Mouse (Mus musculus): ENCODE results near the gene Mvp. TPM values are rescaled to one million over a fixed set of nuclear protein-coding genes. Genes with fewer than 3 reads are reported as not detected.

The Mvp gene
- polyA plus RNA-seq, 1 experiment: 63.3 TPM

- Histone ChIP-seq H3K4me1 (ENCODE audit: control insufficient read depth, insufficient read depth, insufficient read length) (no peaks in the 10 kb centered on the region; the same call in 1 of the 2 replicates), H3K36me3 (ENCODE audit: control insufficient read depth, insufficient read depth, low read length) (peaks cover 20% of the 10 kb centered on the region), H3K27ac (ENCODE audit: insufficient read depth, low read length) (peak overlapping the region; percentile 52), H3K27me3 (ENCODE audit: control insufficient read depth, insufficient read depth, low read length) (no peaks in the 10 kb centered on the region), H3K4me3 (ENCODE audit: extremely low read depth, insufficient read depth, insufficient read length) (peak overlapping the region; percentile 29; the same call in 1 of the 2 replicates)
- WGBS: 63% methylated on average over 6 of the region's 6 CpGs
- no peak for DNase-seq (ENCODE audit: low read depth in 1 of 2, low spot score in 2 of 2)
- TF ChIP-seq CTCF (IDR thresholded peaks at IDR 0.05; ENCODE audit: extremely low read depth, insufficient read depth, insufficient read length, insufficient replicate concordance): no peak
- TF ChIP-seq POLR2A (IDR thresholded peaks at IDR 0.05; ENCODE audit: low read depth, low read length): no peak; the same call in 1 of the 2 replicates
Measured at GRCm38 (mm10) chr7:126978841-126979240, 35.6 kb downstream of the Mvp start.

GRCm38 (mm10) chr7:126976878-126977459 lies 37.5 kb downstream of the Mvp start:
- TF ChIP-seq CTCF (IDR thresholded peaks at IDR 0.05; ENCODE audit: extremely low read depth, insufficient read depth, insufficient read length, insufficient replicate concordance) (no peak), POLR2A (IDR thresholded peaks at IDR 0.05; ENCODE audit: low read depth, low read length) (no peak)
- DNase-seq (ENCODE audit: low read depth in 1 of 2, low spot score in 2 of 2): no peak
- Histone ChIP-seq H3K27ac (ENCODE audit: insufficient read depth, low read length) (peak overlapping the region; percentile 95), H3K27me3 (ENCODE audit: control insufficient read depth, insufficient read depth, low read length) (no peaks in the 10 kb centered on the region), H3K4me3 (ENCODE audit: extremely low read depth, insufficient read depth, insufficient read length) (peak overlapping the region; percentile 84), H3K4me1 (ENCODE audit: control insufficient read depth, insufficient read depth, insufficient read length) (no peaks in the 10 kb centered on the region; the same call in 1 of the 2 replicates), H3K36me3 (ENCODE audit: control insufficient read depth, insufficient read depth, low read length) (peaks cover 20% of the 10 kb centered on the region)
- WGBS: 26% methylated on average over 14 of the region's 14 CpGs

GRCm38 (mm10) chr7:126975950-126976866 lies 38.2 kb downstream of the Mvp start, which contains the start of gene Cdiptos:
Gene Cdiptos (minus strand): TSS chr7:126976098.
- WGBS: under 1% methylated on average over 55 of the region's 55 CpGs
- TF ChIP-seq POLR2A (IDR thresholded peaks at IDR 0.05; ENCODE audit: low read depth, low read length): no peak
- peak; percentile 94 for TF ChIP-seq CTCF (IDR thresholded peaks at IDR 0.05; ENCODE audit: extremely low read depth, insufficient read depth, insufficient read length, insufficient replicate concordance)
- Histone ChIP-seq H3K4me1 (ENCODE audit: control insufficient read depth, insufficient read depth, insufficient read length) (no peaks in the 10 kb centered on the region; the same call in 1 of the 2 replicates), H3K4me3 (ENCODE audit: extremely low read depth, insufficient read depth, insufficient read length) (peak within 1 kb of the TSS; percentile 84), H3K36me3 (ENCODE audit: control insufficient read depth, insufficient read depth, low read length) (peaks cover 18% of the 10 kb centered on the region), H3K27ac (ENCODE audit: insufficient read depth, low read length) (peak within 1 kb of the TSS; percentile 95), H3K27me3 (ENCODE audit: control insufficient read depth, insufficient read depth, low read length) (no peaks in the 10 kb centered on the region)
- peak; percentile 92 to 93 for DNase-seq (ENCODE audit: low read depth in 1 of 2, low spot score in 2 of 2)

GRCm38 (mm10) chr7:126975893-126975949 lies 38.7 kb downstream of the Mvp start, which contains the start of gene Cdipt:
Gene Cdipt (plus strand): TSS chr7:126975914.
- peak within 1 kb of the TSS; percentile 95 for H3K27ac ChIP-seq (ENCODE audit: insufficient read depth, low read length)
- no peaks in the 10 kb centered on the region; the same call in 1 of the 2 replicates for H3K4me1 ChIP-seq (ENCODE audit: control insufficient read depth, insufficient read depth, insufficient read length)
- no peaks in the 10 kb centered on the region for H3K27me3 ChIP-seq (ENCODE audit: control insufficient read depth, insufficient read depth, low read length)
- no peak for DNase-seq (ENCODE audit: low read depth in 1 of 2, low spot score in 2 of 2)
- TF ChIP-seq POLR2A (IDR thresholded peaks at IDR 0.05; ENCODE audit: low read depth, low read length) (no peak), CTCF (IDR thresholded peaks at IDR 0.05; ENCODE audit: extremely low read depth, insufficient read depth, insufficient read length, insufficient replicate concordance) (no peak)
- 0% methylated on average over 1 of the region's 1 CpGs for WGBS
- H3K36me3 ChIP-seq (ENCODE audit: control insufficient read depth, insufficient read depth, low read length): peaks cover 18% of the 10 kb centered on the region
- H3K4me3 ChIP-seq (ENCODE audit: extremely low read depth, insufficient read depth, insufficient read length): peak within 1 kb of the TSS; percentile 84

GRCm38 (mm10) chr7:126975493-126975892 lies 38.9 kb downstream of the Mvp start:
- TF ChIP-seq CTCF (IDR thresholded peaks at IDR 0.05; ENCODE audit: extremely low read depth, insufficient read depth, insufficient read length, insufficient replicate concordance) (no peak), POLR2A (IDR thresholded peaks at IDR 0.05; ENCODE audit: low read depth, low read length) (no peak)
- Histone ChIP-seq H3K4me1 (ENCODE audit: control insufficient read depth, insufficient read depth, insufficient read length) (no peaks in the 10 kb centered on the region; the same call in 1 of the 2 replicates), H3K36me3 (ENCODE audit: control insufficient read depth, insufficient read depth, low read length) (peaks cover 17% of the 10 kb centered on the region), H3K27ac (ENCODE audit: insufficient read depth, low read length) (peak overlapping the region; percentile 4; the same call in 1 of the 2 replicates), H3K27me3 (ENCODE audit: control insufficient read depth, insufficient read depth, low read length) (no peaks in the 10 kb centered on the region), H3K4me3 (ENCODE audit: extremely low read depth, insufficient read depth, insufficient read length) (peak overlapping the region; percentile 38; the same call in 1 of the 2 replicates)
- 6% methylated on average over 8 of the region's 8 CpGs for WGBS
- DNase-seq (ENCODE audit: low read depth in 1 of 2, low spot score in 2 of 2): no peak

GRCm38 (mm10) chr7:126967361-126967760 lies 47.1 kb downstream of the Mvp start:
- no peak for DNase-seq (ENCODE audit: low read depth in 1 of 2, low spot score in 2 of 2)
- Histone ChIP-seq H3K36me3 (ENCODE audit: control insufficient read depth, insufficient read depth, low read length) (no peaks in the 10 kb centered on the region), H3K27ac (ENCODE audit: insufficient read depth, low read length) (no peak overlapping the region), H3K4me1 (ENCODE audit: control insufficient read depth, insufficient read depth, insufficient read length) (peaks cover 3% of the 10 kb centered on the region; the same call in 1 of the 2 replicates), H3K4me3 (ENCODE audit: extremely low read depth, insufficient read depth, insufficient read length) (no peak overlapping the region), H3K27me3 (ENCODE audit: control insufficient read depth, insufficient read depth, low read length) (no peaks in the 10 kb centered on the region)
- TF ChIP-seq POLR2A (IDR thresholded peaks at IDR 0.05; ENCODE audit: low read depth, low read length): no peak
- TF ChIP-seq CTCF (IDR thresholded peaks at IDR 0.05; ENCODE audit: extremely low read depth, insufficient read depth, insufficient read length, insufficient replicate concordance): no peak
- 84% methylated on average over 6 of the region's 6 CpGs for WGBS
